Mouse (Mus musculus): ENCODE data around the gene Nuf2. TPM values are rescaled to one million over a fixed set of nuclear protein-coding genes. Genes with fewer than 3 reads are reported as not detected.
"Not testable (repeated sequence)": the region's sequence is repeated elsewhere in the genome, so short reads cannot be mapped to it uniquely, and the experiment has no call there.

Nuf2 gene
- total and polyA plus RNA-seq, 3 experiments = 0.12 to 0.25 (median 0.13) TPM

DNA sequence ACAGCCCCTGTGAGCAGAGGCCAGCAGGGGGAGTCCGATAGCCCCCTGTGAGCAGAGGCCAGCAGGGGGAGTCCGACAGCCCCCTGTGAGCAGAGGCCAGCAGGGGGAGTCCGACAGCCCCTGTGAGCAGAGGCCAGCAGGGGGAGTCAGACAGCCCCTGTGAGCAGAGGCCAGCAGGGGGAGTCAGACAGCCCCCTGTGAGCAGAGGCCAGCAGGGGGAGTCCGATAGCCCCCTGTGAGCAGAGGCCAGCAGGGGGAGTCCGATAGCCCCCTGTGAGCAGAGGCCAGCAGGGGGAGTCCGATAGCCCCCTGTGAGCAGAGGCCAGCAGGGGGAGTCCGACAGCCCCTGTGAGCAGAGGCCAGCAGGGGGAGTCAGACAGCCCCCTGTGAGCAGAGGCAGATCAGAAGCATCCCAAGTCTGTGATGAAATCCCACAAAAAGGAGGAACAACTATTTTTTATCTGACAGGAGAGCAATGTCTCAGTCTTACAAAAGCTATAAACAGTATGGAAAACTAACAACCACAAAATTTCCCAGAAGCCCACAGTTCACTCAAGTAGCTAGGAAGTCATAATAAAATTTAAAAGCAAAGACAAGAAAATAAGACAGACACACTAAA, 13.3 kb downstream of the Nuf2 start:
- peak; percentile 58 for TF ChIP-seq CTCF (IDR thresholded peaks at IDR 0.05)
- intact Hi-C loops (cut with DNase I); H3K27me3 ChIP-seq (ENCODE audit: control insufficient read depth, insufficient read depth, low read length); H3K4me3 ChIP-seq; H3K79me2 ChIP-seq (replicated peaks; ENCODE audit: control insufficient read depth, insufficient read depth, low read length); H3K9ac ChIP-seq (ENCODE audit: low read depth, low read length); DNase-seq; H3K4me1 ChIP-seq (ENCODE audit: control insufficient read depth, insufficient read depth, low read length); H3K27ac ChIP-seq; H3K36me3 ChIP-seq (ENCODE audit: control insufficient read depth, insufficient read depth, low read length): not testable (repeated sequence)
- WGBS = 77% methylated on average over 7 of the region's 7 CpGs

DNA sequence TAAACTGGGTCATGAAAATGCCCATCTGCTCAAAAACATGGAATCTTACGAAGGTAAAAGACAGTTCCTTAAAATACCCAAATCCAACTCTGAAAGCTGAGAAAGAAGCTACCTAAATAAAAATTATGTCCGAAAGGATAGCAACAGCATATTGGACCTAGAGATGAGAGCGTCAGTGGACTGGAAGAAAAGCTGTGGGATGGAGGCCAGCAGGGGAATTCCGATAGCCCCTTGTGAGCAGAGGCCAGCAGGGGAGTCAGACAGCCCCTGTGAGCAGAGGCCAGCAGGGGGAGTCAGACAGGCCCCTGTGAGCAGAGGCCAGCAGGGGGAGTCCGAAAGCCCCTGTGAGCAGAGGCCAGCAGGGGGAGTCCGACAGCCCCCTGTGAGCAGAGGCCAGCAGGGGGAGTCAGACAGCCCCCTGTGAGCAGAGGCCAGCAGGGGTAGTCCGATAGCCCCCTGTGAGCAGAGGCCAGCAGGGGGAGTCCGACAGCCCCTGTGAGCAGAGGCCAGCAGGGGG, 13.8 kb downstream of the Nuf2 start:
- H3K79me2 ChIP-seq (replicated peaks; ENCODE audit: control insufficient read depth, insufficient read depth, low read length) = no peaks in the 10 kb centered on the region
- no peak overlapping the region for H3K9ac ChIP-seq (ENCODE audit: low read depth, low read length)
- no peaks in the 10 kb centered on the region for H3K36me3 ChIP-seq (ENCODE audit: control insufficient read depth, insufficient read depth, low read length)
- no peak overlapping the region for H3K4me3 ChIP-seq
- H3K4me1 ChIP-seq (ENCODE audit: control insufficient read depth, insufficient read depth, low read length) = no peaks in the 10 kb centered on the region
- H3K27me3 ChIP-seq (ENCODE audit: control insufficient read depth, insufficient read depth, low read length) = no peaks in the 10 kb centered on the region
- no peak for DNase-seq
- WGBS = 93% methylated on average over 8 of the region's 8 CpGs
- H3K27ac ChIP-seq = no peak overlapping the region
- no peak for TF ChIP-seq POLR2A (IDR thresholded peaks at IDR 0.05; ENCODE audit: insufficient read depth, low read depth, low read length)
- no peak for TF ChIP-seq EP300 (IDR thresholded peaks at IDR 0.05; ENCODE audit: insufficient read depth, low read depth, low read length)
- no peak for TF ChIP-seq CTCF (IDR thresholded peaks at IDR 0.05)
- intact Hi-C loops (cut with DNase I) = no loop called here

DNA sequence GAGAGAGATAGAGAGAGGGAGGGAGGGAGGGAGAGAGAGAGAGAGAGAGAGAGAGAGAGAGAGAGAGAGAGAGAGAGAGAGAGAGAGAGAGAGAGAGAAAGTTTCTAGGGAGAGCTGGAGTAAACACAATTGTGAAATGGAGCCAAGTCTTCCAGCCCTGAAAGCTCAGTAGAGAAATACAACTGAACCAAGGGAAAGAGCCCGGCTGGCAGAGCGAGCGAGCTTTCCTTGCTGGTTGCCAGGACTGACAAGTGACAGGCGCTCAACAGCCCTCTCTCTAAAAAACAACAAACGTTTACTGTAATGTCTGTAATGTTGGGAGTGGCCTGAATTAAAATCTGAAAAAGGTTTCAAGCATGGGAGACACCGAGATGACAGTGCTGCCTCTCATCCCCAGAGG, 24.9 kb downstream of the Nuf2 start:
- no peak for DNase-seq
- H3K4me1 ChIP-seq (ENCODE audit: control insufficient read depth, insufficient read depth, low read length) = no peaks in the 10 kb centered on the region
- TF ChIP-seq CTCF (IDR thresholded peaks at IDR 0.05) = no peak
- no peak for TF ChIP-seq EP300 (IDR thresholded peaks at IDR 0.05; ENCODE audit: insufficient read depth, low read depth, low read length)
- TF ChIP-seq POLR2A (IDR thresholded peaks at IDR 0.05; ENCODE audit: insufficient read depth, low read depth, low read length) = no peak
- WGBS = 85% methylated on average over 6 of the region's 6 CpGs
- intact Hi-C loops (cut with DNase I) = no loop called here
- no peaks in the 10 kb centered on the region for H3K27me3 ChIP-seq (ENCODE audit: control insufficient read depth, insufficient read depth, low read length)
- no peaks in the 10 kb centered on the region for H3K79me2 ChIP-seq (replicated peaks; ENCODE audit: control insufficient read depth, insufficient read depth, low read length)
- no peak overlapping the region for H3K4me3 ChIP-seq
- H3K9ac ChIP-seq (ENCODE audit: low read depth, low read length) = no peak overlapping the region
- no peak overlapping the region for H3K27ac ChIP-seq
- H3K36me3 ChIP-seq (ENCODE audit: control insufficient read depth, insufficient read depth, low read length) = no peaks in the 10 kb centered on the region

DNA sequence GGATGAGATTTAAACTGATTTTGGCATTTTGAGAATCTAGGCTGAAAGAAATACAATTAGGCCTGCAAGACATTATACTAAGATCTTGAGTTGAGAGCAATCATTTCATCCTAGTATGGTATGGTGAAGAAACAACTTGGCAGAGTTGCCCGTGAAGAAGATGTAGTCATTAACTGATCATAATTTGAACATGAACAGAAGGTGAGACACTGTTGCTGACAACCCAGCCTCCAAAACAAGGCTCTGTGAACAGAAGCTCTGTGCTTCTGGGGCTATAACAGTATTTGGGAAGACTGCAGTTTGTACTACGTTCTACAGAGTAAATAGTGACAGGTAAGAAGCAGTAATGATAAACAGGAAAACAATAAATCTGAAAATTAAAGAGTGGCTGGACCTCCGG, 28.4 kb downstream of the Nuf2 start:
- 97% methylated on average over 3 of the region's 3 CpGs for WGBS
- Histone ChIP-seq H3K79me2 (replicated peaks; ENCODE audit: control insufficient read depth, insufficient read depth, low read length) (no peaks in the 10 kb centered on the region), H3K36me3 (ENCODE audit: control insufficient read depth, insufficient read depth, low read length) (no peaks in the 10 kb centered on the region), H3K4me1 (ENCODE audit: control insufficient read depth, insufficient read depth, low read length) (no peaks in the 10 kb centered on the region), H3K9ac (ENCODE audit: low read depth, low read length) (no peak overlapping the region), H3K27me3 (ENCODE audit: control insufficient read depth, insufficient read depth, low read length) (no peaks in the 10 kb centered on the region), H3K27ac (no peak overlapping the region), H3K4me3 (no peak overlapping the region)
- TF ChIP-seq EP300 (IDR thresholded peaks at IDR 0.05; ENCODE audit: insufficient read depth, low read depth, low read length) (no peak), CTCF (IDR thresholded peaks at IDR 0.05) (no peak), POLR2A (IDR thresholded peaks at IDR 0.05; ENCODE audit: insufficient read depth, low read depth, low read length) (no peak)
- intact Hi-C loops (cut with DNase I) = no loop called here
- DNase-seq = no peak

DNA sequence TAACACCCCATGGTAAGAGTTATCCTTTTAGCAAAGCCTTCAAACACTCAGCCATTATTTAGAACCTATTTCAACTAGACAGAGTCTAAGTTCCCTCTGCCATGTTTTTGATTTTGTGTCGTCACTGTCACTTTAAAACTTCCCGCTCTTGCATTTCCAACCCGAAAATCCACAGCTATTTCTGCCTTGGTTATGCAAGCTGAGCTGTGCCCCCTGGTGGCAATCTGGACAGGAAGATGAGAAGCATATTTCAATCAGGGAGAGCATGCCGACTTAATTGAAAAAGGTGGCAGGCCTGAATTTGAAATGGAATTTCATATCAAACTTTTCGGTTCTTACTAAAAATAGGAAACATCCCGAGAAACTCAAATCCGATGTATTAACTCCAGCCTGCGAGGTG, 35.6 kb downstream of the Nuf2 start:
- Histone ChIP-seq H3K4me3 (no peak overlapping the region), H3K36me3 (ENCODE audit: control insufficient read depth, insufficient read depth, low read length) (no peaks in the 10 kb centered on the region), H3K9ac (ENCODE audit: low read depth, low read length) (no peak overlapping the region), H3K27ac (no peak overlapping the region), H3K4me1 (ENCODE audit: control insufficient read depth, insufficient read depth, low read length) (no peaks in the 10 kb centered on the region), H3K27me3 (ENCODE audit: control insufficient read depth, insufficient read depth, low read length) (no peaks in the 10 kb centered on the region), H3K79me2 (replicated peaks; ENCODE audit: control insufficient read depth, insufficient read depth, low read length) (no peaks in the 10 kb centered on the region)
- intact Hi-C loops (cut with DNase I) = no loop called here
- WGBS = 65% methylated on average over 8 of the region's 8 CpGs
- no peak for DNase-seq
- TF ChIP-seq CTCF (IDR thresholded peaks at IDR 0.05) (peak; percentile 57), EP300 (IDR thresholded peaks at IDR 0.05; ENCODE audit: insufficient read depth, low read depth, low read length) (no peak), POLR2A (IDR thresholded peaks at IDR 0.05; ENCODE audit: insufficient read depth, low read depth, low read length) (no peak)

DNA sequence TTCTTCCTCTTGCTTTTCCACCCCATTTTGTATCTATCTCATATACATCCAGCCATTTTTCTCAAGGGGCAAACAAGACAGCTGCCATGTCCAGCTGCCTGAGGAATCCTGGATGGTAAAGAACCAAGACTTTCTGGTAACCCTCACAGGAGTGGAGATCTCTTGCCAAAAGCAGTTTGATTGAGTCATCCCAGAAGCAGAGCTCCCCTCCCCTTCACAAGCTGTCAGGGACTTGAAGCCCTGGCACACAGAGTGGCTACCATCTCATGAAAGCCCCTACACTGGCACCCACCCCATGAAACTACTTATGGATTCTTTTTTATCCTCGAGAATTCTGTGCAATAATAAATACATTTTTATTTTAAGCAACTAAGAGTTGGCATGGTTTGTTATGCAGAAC, 39.7 kb downstream of the Nuf2 start:
- H3K4me1 ChIP-seq (ENCODE audit: control insufficient read depth, insufficient read depth, low read length) = no peaks in the 10 kb centered on the region
- H3K27ac ChIP-seq = no peak overlapping the region
- no peak for DNase-seq
- TF ChIP-seq POLR2A (IDR thresholded peaks at IDR 0.05; ENCODE audit: insufficient read depth, low read depth, low read length) (no peak), CTCF (IDR thresholded peaks at IDR 0.05) (no peak), EP300 (IDR thresholded peaks at IDR 0.05; ENCODE audit: insufficient read depth, low read depth, low read length) (no peak)
- intact Hi-C loops (cut with DNase I) = no loop called here
- H3K36me3 ChIP-seq (ENCODE audit: control insufficient read depth, insufficient read depth, low read length) = no peaks in the 10 kb centered on the region
- no peaks in the 10 kb centered on the region for H3K79me2 ChIP-seq (replicated peaks; ENCODE audit: control insufficient read depth, insufficient read depth, low read length)
- H3K27me3 ChIP-seq (ENCODE audit: control insufficient read depth, insufficient read depth, low read length) = no peaks in the 10 kb centered on the region
- H3K4me3 ChIP-seq = no peak overlapping the region
- 45% methylated on average over 1 of the region's 1 CpGs for WGBS
- H3K9ac ChIP-seq (ENCODE audit: low read depth, low read length) = no peak overlapping the region

Data from heart, adult 2 months (tissue).